Mouse (Mus musculus) embryonic fibroblast, embryonic 13.5 days (primary cell): ENCODE results near the gene Ddx50.

Experiments
- CTCF ChIP-seq: IDR thresholded peaks from 2 replicates; pipeline ENCODE4 v1.5.1; 2011; ENCODE audit warnings: mild to moderate bottlenecking, control low read depth, low read length, moderate library complexity, borderline replicate concordance; ENCODE audit not compliant: insufficient read depth
- POLR2A ChIP-seq: IDR thresholded peaks from 2 replicates; pipeline ENCODE4 v1.6.1; 2011; ENCODE audit warnings: low read depth, mild to moderate bottlenecking, control low read depth, low read length, moderate library complexity

DNA sequence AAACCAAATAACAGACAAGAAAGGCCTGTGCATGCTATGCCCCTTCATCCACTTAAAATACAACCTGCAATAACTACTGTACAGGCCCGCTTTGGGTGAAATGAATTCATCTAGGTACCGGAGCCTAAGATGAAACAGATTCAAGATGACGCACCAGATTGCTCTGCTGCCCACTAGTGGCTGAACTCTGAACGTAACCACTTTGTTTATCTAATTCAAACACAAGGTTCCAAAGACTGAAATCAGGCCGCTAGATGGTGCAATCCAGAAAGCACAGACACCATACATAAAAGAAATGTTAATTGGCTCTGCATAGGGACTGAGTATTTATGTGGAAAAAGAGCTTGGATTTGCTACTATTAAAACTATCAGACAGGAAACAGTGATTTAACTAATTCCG, 60.8 kb downstream of the Ddx50 start:
- TF ChIP-seq CTCF, result peak; percentile 25; the same call in 1 of the 2 replicates
- no peak for TF ChIP-seq POLR2A
